Mouse (Mus musculus): ENCODE data around the gene Fam71b.
A peak's percentile ranks its signal among the peaks of the same experiment; 100 is the strongest.

The Fam71b gene

GRCm38 (mm10) chr11:46430123-46430522 is 33.8 kb downstream of the Fam71b start:
- DNase-seq (ENCODE audit: low spot score in 2 of 2): no peak

GRCm38 (mm10) chr11:46431129-46431528 is 34.8 kb downstream of the Fam71b start:
- DNase-seq (ENCODE audit: low spot score in 2 of 2): peak; percentile 76 to 90

GRCm38 (mm10) chr11:46435363-46435762 is 39.0 kb downstream of the Fam71b start:
- no peak for DNase-seq (ENCODE audit: low spot score in 2 of 2)

- DNase-seq (ENCODE audit: low spot score in 2 of 2): peak; percentile 89 to 96
These were observed 40.5 kb downstream of the Fam71b start, which contains the start of gene Med7 for GRCm38 (mm10) chr11:46436760-46437458. Med7 (plus strand) TSS chr11:46436925.

GRCm38 (mm10) chr11:46437459-46438000 is 41.2 kb downstream of the Fam71b start:
- DNase-seq (ENCODE audit: low spot score in 2 of 2): no peak

GRCm38 (mm10) chr11:46439005-46439543 is 42.7 kb downstream of the Fam71b start:
- DNase-seq (ENCODE audit: low spot score in 2 of 2): no peak

GRCm38 (mm10) chr11:46441774-46442173 is 45.4 kb downstream of the Fam71b start:
- DNase-seq (ENCODE audit: low spot score in 2 of 2): no peak

GRCm38 (mm10) chr11:46443152-46443551 is 46.8 kb downstream of the Fam71b start:
- DNase-seq (ENCODE audit: low spot score in 2 of 2): no peak

- no peak for DNase-seq (ENCODE audit: low spot score in 2 of 2)
These were observed 47.6 kb downstream of the Fam71b start for GRCm38 (mm10) chr11:46443979-46444378.

- DNase-seq (ENCODE audit: low spot score in 2 of 2): no peak
These were observed 49.8 kb downstream of the Fam71b start for GRCm38 (mm10) chr11:46446150-46446549.

GRCm38 (mm10) chr11:46447644-46448484 is 51.5 kb downstream of the Fam71b start:
- DNase-seq (ENCODE audit: low spot score in 2 of 2): no peak

GRCm38 (mm10) chr11:46449461-46450080 is 53.2 kb downstream of the Fam71b start:
- DNase-seq (ENCODE audit: low spot score in 2 of 2): no peak

GRCm38 (mm10) chr11:46454453-46455045 is 58.2 kb downstream of the Fam71b start, which contains the start of gene Havcr2:
Havcr2 (plus strand) TSS chr11:46454935.
- no peak for DNase-seq (ENCODE audit: low spot score in 2 of 2)
